Mouse (Mus musculus) MEL (cell line): ENCODE measurements at regions not wholly inside any gene's neighbourhood (a gene's known extent, or its start where the extent isn't known, plus 50 kb on each side); places are given as distances from the start of the nearest gene placed in this dataset.

Experiments
- DNase-seq: peaks from one replicate; pipeline ENCODE4 v3.0.0; 2011; ENCODE audit warnings: low read depth, low spot score
- H3K27ac ChIP-seq: 2 replicates; pipeline ENCODE4 v1.5.1; 2012; ENCODE audit warnings: low read depth, mild to moderate bottlenecking, control low read depth, low read length, moderate library complexity; ENCODE audit not compliant: control insufficient read depth
- H3K27me3 ChIP-seq, 2 experiments: fragments of 150-350 bp in 1 of 2; sonication (generic) in 1 of 2; 2 replicates each; pipeline ENCODE4 v1.6.1; 2012; ENCODE audit warnings: low read length in 2 of 2, mild to moderate bottlenecking in 2 of 2, improper control_type of control experiment in 1 of 2, moderate library complexity in 1 of 2; ENCODE audit not compliant: insufficient read depth in 2 of 2, control insufficient read depth in 1 of 2
- H3K36me3 ChIP-seq, 2 experiments: 2 replicates each; pipeline ENCODE4 v1.6.1; 2012 to 2014; ENCODE audit warnings: low read length in 2 of 2, improper control_type of control experiment in 1 of 2, inconsistent platforms in 1 of 2, mild to moderate bottlenecking in 1 of 2; ENCODE audit not compliant: insufficient read depth in 2 of 2, control insufficient read depth in 1 of 2
- H3K4me1 ChIP-seq, 2 experiments: fragments of 150-350 bp in 1 of 2; sonication (generic) in 1 of 2; 2 replicates each; pipeline ENCODE4 v1.6.1; 2012; ENCODE audit warnings: low read length in 2 of 2, improper control_type of control experiment in 1 of 2, mild to moderate bottlenecking in 1 of 2; ENCODE audit not compliant: insufficient read depth in 2 of 2, control insufficient read depth in 1 of 2
- H3K4me3 ChIP-seq, 2 experiments: fragments of 150-350 bp in 1 of 2; sonication (generic) in 1 of 2; 2 replicates each; pipeline ENCODE4 v1.5.1; 2012; ENCODE audit warnings: low read depth in 2 of 2, low read length in 2 of 2, mild to moderate bottlenecking in 2 of 2, moderate library complexity in 2 of 2, control low read depth in 1 of 2, improper control_type of control experiment in 1 of 2; ENCODE audit not compliant: control insufficient read depth in 1 of 2, insufficient read depth in 1 of 2
- H3K79me2 ChIP-seq: 2 replicates; pipeline ENCODE4 v1.6.1; 2012; ENCODE audit warnings: mild to moderate bottlenecking, low read length, moderate library complexity; ENCODE audit not compliant: control insufficient read depth, poor library complexity, insufficient read depth
- H3K9ac ChIP-seq: 2 replicates; pipeline ENCODE4 v1.6.1; 2012; ENCODE audit warnings: low read depth, mild to moderate bottlenecking, control low read depth, low read length, moderate library complexity; ENCODE audit not compliant: control insufficient read depth, poor library complexity, severe bottlenecking
- H3K9me3 ChIP-seq: fragments of 150-350 bp; sonication (generic); replicated peaks from 2 replicates; pipeline ENCODE4 v1.6.1; 2012; ENCODE audit warnings: mild to moderate bottlenecking, low read length, improper control_type of control experiment, moderate library complexity; ENCODE audit not compliant: insufficient read depth
- BHLHE40 ChIP-seq: IDR thresholded peaks from 2 replicates; pipeline ENCODE4 v1.6.1; 2012; ENCODE audit warnings: low read depth, mild to moderate bottlenecking, inconsistent platforms, low read length, improper control_type of control experiment, borderline replicate concordance
- CHD1 ChIP-seq: IDR thresholded peaks from 2 replicates; pipeline ENCODE4 v1.6.1; 2012; ENCODE audit warnings: low read depth, mild to moderate bottlenecking, inconsistent platforms, low read length, improper control_type of control experiment
- CTCF ChIP-seq, 3 experiments: IDR thresholded peaks in 2 of 3; conservative IDR thresholded peaks in 1 of 3; 2 replicates each; pipeline ENCODE4 v1.5.1; 2011 to 2012; ENCODE audit warnings: low read length in 3 of 3, low read depth in 2 of 3, mild to moderate bottlenecking in 2 of 3, improper control_type of control experiment in 1 of 3, inconsistent platforms in 1 of 3, mixed read lengths in 1 of 3, moderate library complexity in 1 of 3; ENCODE audit not compliant: control insufficient read depth in 1 of 3, insufficient read depth in 1 of 3, poor library complexity in 1 of 3, severe bottlenecking in 1 of 3
- ELF1 ChIP-seq: IDR thresholded peaks from 2 replicates; pipeline ENCODE4 v1.6.1; 2014; ENCODE audit warnings: low read depth, mild to moderate bottlenecking, inconsistent platforms, low read length, improper control_type of control experiment, moderate library complexity
- ETS1 ChIP-seq: IDR thresholded peaks from 2 replicates; pipeline ENCODE4 v1.6.1; 2012; ENCODE audit warnings: low read depth, mild to moderate bottlenecking, inconsistent platforms, low read length, improper control_type of control experiment, moderate library complexity
- MEF2A ChIP-seq: IDR thresholded peaks from 2 replicates; pipeline ENCODE4 v1.6.1; 2014; ENCODE audit warnings: low read depth, mild to moderate bottlenecking, inconsistent platforms, low read length, improper control_type of control experiment; ENCODE audit not compliant: poor library complexity, insufficient replicate concordance, severe bottlenecking; ENCODE audit errors: extremely low read depth
- MXI1 ChIP-seq: IDR thresholded peaks from 2 replicates; pipeline ENCODE4 v1.6.1; 2011; ENCODE audit warnings: mild to moderate bottlenecking, low read depth, low read length, improper control_type of control experiment
- MYB ChIP-seq: IDR thresholded peaks from 2 replicates; pipeline ENCODE4 v1.6.1; 2011; ENCODE audit warnings: mild to moderate bottlenecking, low read depth, low read length, improper control_type of control experiment
- MYC ChIP-seq: IDR thresholded peaks from 2 replicates; pipeline ENCODE4 v1.6.1; 2011; ENCODE audit warnings: low read depth, mild to moderate bottlenecking, low read length, improper control_type of control experiment, moderate library complexity
- POLR2AphosphoS5 ChIP-seq: IDR thresholded peaks from 2 replicates; pipeline ENCODE4 v1.6.1; 2012; ENCODE audit warnings: low read depth, borderline replicate concordance, mild to moderate bottlenecking, inconsistent platforms, low read length, moderate library complexity, mixed read lengths
- SIN3A ChIP-seq: IDR thresholded peaks from 2 replicates; pipeline ENCODE4 v1.6.1; 2012; ENCODE audit warnings: low read length, improper control_type of control experiment, inconsistent platforms
- SMC3 ChIP-seq: IDR thresholded peaks from 2 replicates; pipeline ENCODE4 v1.6.1; 2011; ENCODE audit warnings: low read depth, low read length, improper control_type of control experiment
- UBTF ChIP-seq: IDR thresholded peaks from 2 replicates; pipeline ENCODE4 v1.6.1; 2012; ENCODE audit warnings: low read depth, mild to moderate bottlenecking, inconsistent platforms, low read length, improper control_type of control experiment, moderate library complexity, borderline replicate concordance; ENCODE audit not compliant: insufficient read depth
- USF1 ChIP-seq: IDR thresholded peaks from 2 replicates; pipeline ENCODE4 v1.6.1; 2014; ENCODE audit warnings: low read depth, mild to moderate bottlenecking, inconsistent platforms, low read length, improper control_type of control experiment, moderate library complexity
- USF2 ChIP-seq, 2 experiments: IDR thresholded peaks; 2 replicates each; pipeline ENCODE4 v1.6.1; 2011 to 2012; ENCODE audit warnings: improper control_type of control experiment in 2 of 2, low read length in 2 of 2, borderline replicate concordance in 1 of 2, inconsistent platforms in 1 of 2, low read depth in 1 of 2, mild to moderate bottlenecking in 1 of 2; ENCODE audit not compliant: insufficient read depth in 1 of 2
- ZC3H11A ChIP-seq: IDR thresholded peaks from 2 replicates; pipeline ENCODE4 v1.6.1; 2012; ENCODE audit warnings: low read depth, mild to moderate bottlenecking, inconsistent platforms, low read length, improper control_type of control experiment
- ZMIZ1 ChIP-seq: IDR thresholded peaks from 2 replicates; pipeline ENCODE4 v1.6.1; 2012; ENCODE audit warnings: low read depth, mild to moderate bottlenecking, inconsistent platforms, low read length, improper control_type of control experiment, moderate library complexity
- ZNF384 ChIP-seq: IDR thresholded peaks from 2 replicates; pipeline ENCODE4 v1.6.1; 2012; ENCODE audit warnings: low read depth, mild to moderate bottlenecking, inconsistent platforms, low read length, improper control_type of control experiment

- no peaks in the 10 kb centered on the region for H3K79me2 ChIP-seq
- no peaks in the 10 kb centered on the region for H3K4me1 ChIP-seq
- H3K27ac ChIP-seq = no peak overlapping the region
- DNase-seq = no peak
- H3K9ac ChIP-seq = no peak overlapping the region
- H3K9me3 ChIP-seq = no peaks in the 10 kb centered on the region
- no peak for TF ChIP-seq MYB
- no peak for TF ChIP-seq POLR2AphosphoS5
- TF ChIP-seq, all 39 proteins: peak for 0
- no peak overlapping the region for H3K4me3 ChIP-seq
- no peaks in the 10 kb centered on the region for H3K27me3 ChIP-seq
- no peaks in the 10 kb centered on the region for H3K36me3 ChIP-seq
Observed at GRCm38 (mm10) chr8:49254311-49254828, 410.6 kb upstream of the Tenm3 start.

GRCm38 (mm10) chr8:49243002-49243401 lies 399.3 kb upstream of the Tenm3 start:
- no peaks in the 10 kb centered on the region for H3K36me3 ChIP-seq
- no peaks in the 10 kb centered on the region for H3K9me3 ChIP-seq
- TF ChIP-seq BHLHE40 = no peak
- no peak for TF ChIP-seq ZC3H11A
- no peak for TF ChIP-seq ETS1
- no peak for TF ChIP-seq ZMIZ1
- TF ChIP-seq USF1 = no peak
- no peak for TF ChIP-seq SMC3
- TF ChIP-seq SIN3A = no peak
- no peak for TF ChIP-seq MEF2A
- TF ChIP-seq ZNF384 = no peak
- TF ChIP-seq CTCF (IDR thresholded peaks at IDR 0.05 in 2 of 3, conservative IDR thresholded peaks at IDR 0.05 in 1 of 3; ENCODE audit: control insufficient read depth in 1 of 3, insufficient read depth in 1 of 3, low read depth in 2 of 3, low read length in 3 of 3, poor library complexity in 1 of 3, severe bottlenecking in 1 of 3) = no peak
- no peak for TF ChIP-seq UBTF
- no peak for TF ChIP-seq MYC
- no peak for TF ChIP-seq USF2 (IDR thresholded peaks at IDR 0.05; ENCODE audit: borderline replicate concordance in 1 of 2, insufficient read depth in 1 of 2, low read depth in 1 of 2, low read length in 2 of 2)
- TF ChIP-seq MYB = no peak
- no peaks in the 10 kb centered on the region for H3K4me1 ChIP-seq
- H3K4me3 ChIP-seq = no peak overlapping the region
- no peak overlapping the region for H3K27ac ChIP-seq
- H3K27me3 ChIP-seq = no peaks in the 10 kb centered on the region
- DNase-seq = no peak
- no peaks in the 10 kb centered on the region for H3K79me2 ChIP-seq
- H3K9ac ChIP-seq = no peak overlapping the region

GRCm38 (mm10) chr8:49236822-49237071 lies 393.0 kb upstream of the Tenm3 start:
- H3K27me3 ChIP-seq = no peaks in the 10 kb centered on the region
- no peaks in the 10 kb centered on the region for H3K36me3 ChIP-seq
- H3K4me1 ChIP-seq = no peaks in the 10 kb centered on the region
- no peak overlapping the region for H3K27ac ChIP-seq
- H3K9ac ChIP-seq = no peak overlapping the region
- no peaks in the 10 kb centered on the region for H3K9me3 ChIP-seq
- TF ChIP-seq ZNF384 (no peak), CHD1 (no peak), BHLHE40 (no peak), MXI1 (no peak), ELF1 (no peak)
- no peak for DNase-seq
- no peaks in the 10 kb centered on the region for H3K79me2 ChIP-seq
- H3K4me3 ChIP-seq = no peak overlapping the region
